Mouse (Mus musculus) intestine, embryonic 15.5 days (tissue): ENCODE measurements around the gene Vmn1r233. TPM values are rescaled to one million over a fixed set of nuclear protein-coding genes. Genes with fewer than 3 reads are reported as not detected.

Source experiments
- ATAC-seq: fragments of 200-750 bp; cut with Nextera tagmentation; 2 replicates; pipeline ENCODE4 v1.8.0; 2017; ENCODE audit warnings: moderate TSS enrichment, moderate library complexity
- H3K27ac ChIP-seq: fragments of 300-500 bp; sonication (generic); 2 replicates; pipeline ENCODE4 v1.5.1; 2015; ENCODE audit warnings: mild to moderate bottlenecking, inconsistent platforms
- H3K27me3 ChIP-seq: fragments of 300-500 bp; sonication (generic); replicated peaks from 2 replicates; pipeline ENCODE4 v1.6.1; 2015; ENCODE audit warnings: inconsistent platforms
- H3K36me3 ChIP-seq: fragments of 300-500 bp; sonication (generic); 2 replicates; pipeline ENCODE4 v1.6.1; 2015; ENCODE audit warnings: inconsistent platforms
- H3K4me1 ChIP-seq: fragments of 300-500 bp; sonication (generic); replicated peaks from 2 replicates; pipeline ENCODE4 v1.6.1; 2015; ENCODE audit warnings: inconsistent platforms
- H3K4me2 ChIP-seq: fragments of 300-500 bp; sonication (generic); replicated peaks from 2 replicates; pipeline ENCODE4 v1.6.1; 2015; ENCODE audit warnings: mild to moderate bottlenecking, inconsistent platforms
- H3K4me3 ChIP-seq: fragments of 300-500 bp; sonication (generic); replicated peaks from 2 replicates; pipeline ENCODE4 v1.5.1; 2015; ENCODE audit warnings: inconsistent platforms
- H3K9ac ChIP-seq: fragments of 300-500 bp; sonication (generic); 2 replicates; pipeline ENCODE4 v1.6.1; 2015; ENCODE audit warnings: inconsistent platforms
- H3K9me3 ChIP-seq: fragments of 300-500 bp; sonication (generic); 2 replicates; pipeline ENCODE4 v1.6.1; 2016; ENCODE audit warnings: inconsistent platforms
- WGBS: fragments of 180-500 bp; shearing (Covaris S2); methylation state at CpG from one replicate; pipeline ENCODE4 v1.1.7; 2015; 5-methylcytosine and 5-hydroxymethylcytosine counted together
- polyA plus RNA-seq: library from polyadenylated mRNA; unstranded; fragments of >200 nt; fragmentation: Nextera tagmentation; extraction: Ambion mirVana; gene quantifications from 2 replicates; pipeline ENCODE4 v1.2.1, GENCODE M21; 2015

Vmn1r233 gene
- not detected in 2 replicates for polyA plus RNA-seq

- no peak for ATAC-seq
- Histone ChIP-seq H3K36me3 (no peaks in the 10 kb centered on the region), H3K27ac (no peak within 1 kb of the TSS), H3K4me1 (no peaks in the 10 kb centered on the region), H3K4me2 (no peak within 1 kb of the TSS), H3K9ac (no peak within 1 kb of the TSS), H3K4me3 (no peak within 1 kb of the TSS), H3K9me3 (no peaks in the 10 kb centered on the region), H3K27me3 (no peaks in the 10 kb centered on the region)
Observed at GRCm38 (mm10) chr17:20996364-20996763, at the start of gene Vmn1r233. Vmn1r233 (minus strand) TSS chr17:20996464.

- Histone ChIP-seq H3K9ac (no peak overlapping the region), H3K36me3 (0 out of 2 replicates have a peak, but pooled peaks cover 4% of the 10 kb centered on the region), H3K9me3 (no peaks in the 10 kb centered on the region), H3K4me3 (no peak overlapping the region), H3K4me1 (no peaks in the 10 kb centered on the region), H3K4me2 (no peak overlapping the region), H3K27ac (no peak overlapping the region), H3K27me3 (no peaks in the 10 kb centered on the region)
- WGBS: 73% methylated on average over 1 of the region's 1 CpGs
- 0 out of 2 replicates have a peak, but pooled peaks have one; percentile 45 for ATAC-seq
Observed at GRCm38 (mm10) chr17:21018410-21019080, 22.3 kb upstream of the Vmn1r233 start.

GRCm38 (mm10) chr17:21009726-21010125 lies 13.5 kb upstream of the Vmn1r233 start:
- Histone ChIP-seq H3K9me3 (no peaks in the 10 kb centered on the region), H3K36me3 (no peaks in the 10 kb centered on the region), H3K9ac (peak overlapping the region; percentile 75), H3K27ac (no peak overlapping the region; the same call in 1 of the 2 replicates), H3K4me2 (peak overlapping the region; percentile 72), H3K4me1 (peaks cover 5% of the 10 kb centered on the region; the same call in 1 of the 2 replicates), H3K4me3 (peak overlapping the region; percentile 76), H3K27me3 (no peaks in the 10 kb centered on the region)
- 23% methylated on average over 1 of the region's 1 CpGs for WGBS
- no peak for ATAC-seq

DNA sequence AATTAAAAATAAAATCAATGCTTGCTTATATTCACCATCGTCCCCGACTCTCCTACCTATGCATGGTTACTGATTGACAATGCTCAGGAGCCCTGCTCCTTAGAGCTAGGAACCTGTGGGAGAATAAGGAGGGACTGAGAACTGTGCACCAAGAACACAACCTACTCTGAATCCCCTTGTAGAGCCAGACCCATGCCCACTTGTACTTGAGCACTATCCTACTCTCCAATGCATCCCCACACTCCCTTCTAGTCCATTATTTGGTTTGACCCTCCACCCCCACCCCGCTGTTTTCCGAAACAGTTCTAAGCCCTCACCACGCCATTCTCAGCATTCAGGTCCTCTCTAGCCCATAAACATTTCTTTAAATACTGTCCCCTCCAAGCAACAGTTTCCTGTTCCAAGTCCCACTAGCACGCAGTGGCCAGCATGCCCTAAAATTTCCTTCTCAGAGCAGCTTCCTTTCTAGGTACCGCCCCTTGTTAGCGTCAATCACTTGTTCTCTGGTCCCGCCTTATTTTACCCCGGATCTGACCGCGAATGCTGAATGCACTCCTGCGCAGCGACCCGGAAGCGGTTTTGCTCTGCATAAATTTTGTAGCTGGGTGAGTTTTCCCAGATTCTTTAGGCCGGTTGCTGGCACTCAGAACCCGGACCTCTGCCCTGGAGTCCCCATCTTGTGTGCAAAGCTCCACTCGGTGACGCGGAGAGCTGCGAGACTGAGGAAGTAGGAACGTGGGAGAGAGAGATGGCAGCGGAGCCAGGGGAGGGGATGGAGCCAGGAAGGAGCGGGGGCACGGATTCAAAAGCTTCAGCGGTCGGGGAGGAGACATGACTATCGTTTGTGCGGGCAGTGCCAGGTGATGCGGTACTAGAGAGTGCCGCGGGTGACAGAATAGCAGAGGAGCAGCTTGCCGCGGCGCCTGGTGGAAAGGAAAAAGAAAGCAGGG lies 12.4 kb upstream of the Vmn1r233 start, which contains the start of gene Zfp160:
Zfp160 (plus strand) TSS at position 522 of the 950 bp plus-strand sequence.
- Histone ChIP-seq H3K27me3 (no peaks in the 10 kb centered on the region), H3K4me3 (peak within 1 kb of the TSS; percentile 76), H3K27ac (peak within 1 kb of the TSS; percentile 91), H3K4me1 (peaks cover 5% of the 10 kb centered on the region; the same call in 1 of the 2 replicates), H3K9ac (peak within 1 kb of the TSS; percentile 75), H3K36me3 (no peaks in the 10 kb centered on the region), H3K9me3 (no peaks in the 10 kb centered on the region), H3K4me2 (peak within 1 kb of the TSS; percentile 72)
- peak; percentile 99 for ATAC-seq
- 4% methylated on average over 36 of the region's 36 CpGs for WGBS

DNA sequence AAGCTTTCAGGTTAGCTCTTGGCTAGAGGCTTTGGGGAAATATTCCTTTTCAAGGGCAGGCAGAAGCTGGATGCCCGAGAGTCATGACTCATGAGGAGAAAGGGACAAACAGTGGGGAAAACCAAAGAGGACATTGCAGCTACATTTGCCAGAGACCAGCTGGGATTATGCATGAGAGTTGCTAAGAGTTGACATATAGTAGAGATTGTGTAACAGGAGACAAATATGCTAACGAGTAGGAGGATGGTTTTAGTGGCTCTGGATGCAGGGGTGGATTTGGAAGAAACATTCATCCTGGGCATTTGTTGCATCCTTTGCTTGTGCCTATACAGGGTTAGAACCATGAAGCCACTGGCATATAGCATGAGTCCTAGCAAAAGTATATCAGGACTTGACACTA lies 2.5 kb downstream of the Vmn1r233 start:
- 74% methylated on average over 2 of the region's 2 CpGs for WGBS
- no peaks in the 10 kb centered on the region for H3K36me3 ChIP-seq
- H3K4me1 ChIP-seq: no peaks in the 10 kb centered on the region
- H3K4me3 ChIP-seq: no peak overlapping the region
- H3K9me3 ChIP-seq: no peaks in the 10 kb centered on the region
- no peak overlapping the region for H3K27ac ChIP-seq
- no peak overlapping the region for H3K9ac ChIP-seq
- no peaks in the 10 kb centered on the region for H3K27me3 ChIP-seq
- ATAC-seq: no peak
- no peak overlapping the region for H3K4me2 ChIP-seq

DNA sequence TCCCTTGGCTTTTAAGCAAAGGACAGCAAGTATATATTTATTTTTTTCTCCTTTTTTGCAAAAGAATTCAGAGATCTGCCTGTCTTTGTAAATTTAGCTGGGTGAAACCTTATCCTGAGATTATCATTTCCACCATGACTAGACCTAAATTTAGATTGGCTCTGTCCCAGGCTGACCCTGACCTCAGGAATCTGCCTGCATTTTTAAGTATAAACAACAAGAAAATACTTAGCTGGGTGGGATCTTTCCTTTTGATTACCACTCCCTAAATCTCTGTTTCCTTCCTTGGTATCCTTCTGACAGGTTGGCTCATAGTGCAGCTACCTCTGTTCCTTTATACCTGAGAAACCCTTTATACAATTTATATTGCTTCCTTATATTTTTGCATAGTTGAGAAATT lies 29.6 kb downstream of the Vmn1r233 start:
- H3K27ac ChIP-seq: no peak overlapping the region
- H3K4me1 ChIP-seq: no peaks in the 10 kb centered on the region
- H3K9me3 ChIP-seq: no peaks in the 10 kb centered on the region
- H3K36me3 ChIP-seq: peaks cover 40% of the 10 kb centered on the region
- no peak overlapping the region for H3K4me2 ChIP-seq
- no peak overlapping the region for H3K4me3 ChIP-seq
- no peak for ATAC-seq
- no peaks in the 10 kb centered on the region for H3K27me3 ChIP-seq
- H3K9ac ChIP-seq: no peak overlapping the region

DNA sequence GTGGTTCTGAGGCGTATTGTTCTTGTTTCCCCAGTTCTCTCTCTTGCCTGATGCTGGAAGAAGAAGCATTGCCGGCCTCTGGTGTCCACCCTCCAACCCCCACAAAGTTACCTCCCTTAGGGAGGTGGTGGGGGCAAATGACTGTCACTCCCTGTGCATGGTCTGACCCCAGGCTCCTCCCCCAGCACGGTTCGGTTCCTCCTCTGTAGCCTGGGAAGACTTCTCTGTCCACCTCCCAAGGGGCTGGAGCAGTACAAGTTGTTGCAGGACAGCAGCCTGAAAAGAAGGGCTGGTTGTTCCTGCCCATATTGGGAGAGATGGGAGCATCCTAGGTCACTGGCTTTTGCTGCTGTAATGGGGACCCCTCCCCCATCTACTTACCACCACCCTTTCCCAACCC lies 30.8 kb downstream of the Vmn1r233 start:
- peaks cover 49% of the 10 kb centered on the region for H3K36me3 ChIP-seq
- H3K27me3 ChIP-seq: no peaks in the 10 kb centered on the region
- no peak overlapping the region for H3K9ac ChIP-seq
- 90% methylated on average over 4 of the region's 4 CpGs for WGBS
- H3K9me3 ChIP-seq: no peaks in the 10 kb centered on the region
- H3K4me2 ChIP-seq: no peak overlapping the region
- H3K4me1 ChIP-seq: no peaks in the 10 kb centered on the region
- ATAC-seq: no peak
- H3K27ac ChIP-seq: no peak overlapping the region
- no peak overlapping the region for H3K4me3 ChIP-seq

DNA sequence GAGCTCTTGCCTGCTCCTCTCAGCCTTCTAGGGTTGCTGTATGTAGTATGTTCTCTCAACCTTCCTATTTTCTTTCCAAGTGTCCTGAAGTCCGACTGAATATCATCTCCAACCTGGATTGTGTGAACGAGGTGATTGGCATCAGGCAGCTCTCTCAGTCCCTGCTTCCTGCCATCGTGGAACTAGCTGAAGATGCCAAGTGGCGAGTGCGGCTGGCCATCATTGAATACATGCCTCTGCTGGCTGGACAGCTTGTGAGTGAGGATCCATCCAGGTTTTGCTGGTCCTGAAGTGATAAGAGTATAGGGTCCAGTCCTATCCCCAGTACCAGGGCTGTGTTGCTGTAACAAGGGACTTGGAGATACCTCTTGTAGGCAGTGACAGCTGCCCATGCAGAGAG lies 35.9 kb downstream of the Vmn1r233 start:
- 92% methylated on average over 5 of the region's 5 CpGs for WGBS
- Histone ChIP-seq H3K36me3 (peaks cover 72% of the 10 kb centered on the region), H3K4me2 (no peak overlapping the region), H3K27me3 (no peaks in the 10 kb centered on the region), H3K4me1 (no peaks in the 10 kb centered on the region), H3K27ac (no peak overlapping the region), H3K9me3 (no peaks in the 10 kb centered on the region), H3K4me3 (no peak overlapping the region), H3K9ac (no peak overlapping the region)
- no peak for ATAC-seq

DNA sequence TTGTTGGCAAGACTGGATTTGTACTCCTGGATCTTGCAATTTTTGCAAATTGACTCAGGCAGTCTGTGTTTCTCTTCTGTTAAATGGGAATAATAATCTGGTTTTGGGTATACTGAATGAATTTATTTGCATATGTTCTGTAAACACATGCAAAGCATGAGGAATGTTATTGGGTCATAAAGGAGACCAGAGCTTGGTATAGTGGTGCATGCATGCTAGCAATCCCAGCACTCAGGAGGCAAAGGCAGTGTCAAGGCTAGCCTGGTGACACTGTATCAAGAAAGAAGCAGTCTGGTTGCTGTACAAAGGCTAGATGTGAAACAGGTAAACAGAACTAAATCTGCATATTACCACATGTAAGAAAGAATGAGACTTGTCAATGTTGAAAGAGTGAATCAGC lies 49.6 kb downstream of the Vmn1r233 start:
- Histone ChIP-seq H3K4me1 (peaks cover 19% of the 10 kb centered on the region; the same call in 1 of the 2 replicates), H3K27me3 (no peaks in the 10 kb centered on the region), H3K4me3 (peak overlapping the region; percentile 67), H3K36me3 (no peaks in the 10 kb centered on the region), H3K9me3 (no peaks in the 10 kb centered on the region), H3K4me2 (peak overlapping the region; percentile 75), H3K9ac (peak overlapping the region; percentile 77; the same call in 1 of the 2 replicates), H3K27ac (no peak overlapping the region)
- ATAC-seq: no peak

DNA sequence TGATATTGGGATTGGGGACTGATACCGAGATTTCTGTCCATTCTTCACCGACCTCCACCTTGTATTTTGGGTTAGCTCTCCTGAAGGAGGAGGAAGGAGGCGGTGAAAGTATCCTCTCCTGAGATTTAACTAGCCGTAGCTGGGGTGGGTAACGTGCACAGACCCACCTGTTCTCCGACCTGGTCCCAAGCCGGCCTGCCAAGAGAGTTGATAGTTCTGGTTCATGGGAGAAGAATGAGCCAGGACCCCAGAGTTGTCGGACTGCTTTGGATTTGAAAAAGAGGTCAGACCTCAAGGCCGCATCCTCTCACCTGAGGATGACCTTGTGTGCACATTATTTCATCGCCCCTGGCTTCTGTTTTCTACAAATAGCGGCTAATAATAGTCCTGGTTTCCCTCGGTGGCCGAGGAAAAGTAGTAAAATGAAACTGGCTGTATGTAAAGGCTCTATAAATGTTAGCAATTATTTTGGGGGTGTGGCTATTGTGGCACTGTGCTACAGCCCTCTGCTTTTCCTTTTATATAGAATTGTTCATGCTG lies 50.2 kb downstream of the Vmn1r233 start:
- peak overlapping the region; percentile 67 for H3K4me3 ChIP-seq
- no peaks in the 10 kb centered on the region for H3K27me3 ChIP-seq
- peak overlapping the region; percentile 98 for H3K27ac ChIP-seq
- H3K9ac ChIP-seq: peak overlapping the region; percentile 77
- peaks cover 19% of the 10 kb centered on the region; the same call in 1 of the 2 replicates for H3K4me1 ChIP-seq
- no peaks in the 10 kb centered on the region for H3K9me3 ChIP-seq
- ATAC-seq: peak; percentile 3; the same call in 1 of the 2 replicates
- H3K36me3 ChIP-seq: no peaks in the 10 kb centered on the region
- H3K4me2 ChIP-seq: peak overlapping the region; percentile 75
- 1% methylated on average over 13 of the region's 13 CpGs for WGBS

DNA sequence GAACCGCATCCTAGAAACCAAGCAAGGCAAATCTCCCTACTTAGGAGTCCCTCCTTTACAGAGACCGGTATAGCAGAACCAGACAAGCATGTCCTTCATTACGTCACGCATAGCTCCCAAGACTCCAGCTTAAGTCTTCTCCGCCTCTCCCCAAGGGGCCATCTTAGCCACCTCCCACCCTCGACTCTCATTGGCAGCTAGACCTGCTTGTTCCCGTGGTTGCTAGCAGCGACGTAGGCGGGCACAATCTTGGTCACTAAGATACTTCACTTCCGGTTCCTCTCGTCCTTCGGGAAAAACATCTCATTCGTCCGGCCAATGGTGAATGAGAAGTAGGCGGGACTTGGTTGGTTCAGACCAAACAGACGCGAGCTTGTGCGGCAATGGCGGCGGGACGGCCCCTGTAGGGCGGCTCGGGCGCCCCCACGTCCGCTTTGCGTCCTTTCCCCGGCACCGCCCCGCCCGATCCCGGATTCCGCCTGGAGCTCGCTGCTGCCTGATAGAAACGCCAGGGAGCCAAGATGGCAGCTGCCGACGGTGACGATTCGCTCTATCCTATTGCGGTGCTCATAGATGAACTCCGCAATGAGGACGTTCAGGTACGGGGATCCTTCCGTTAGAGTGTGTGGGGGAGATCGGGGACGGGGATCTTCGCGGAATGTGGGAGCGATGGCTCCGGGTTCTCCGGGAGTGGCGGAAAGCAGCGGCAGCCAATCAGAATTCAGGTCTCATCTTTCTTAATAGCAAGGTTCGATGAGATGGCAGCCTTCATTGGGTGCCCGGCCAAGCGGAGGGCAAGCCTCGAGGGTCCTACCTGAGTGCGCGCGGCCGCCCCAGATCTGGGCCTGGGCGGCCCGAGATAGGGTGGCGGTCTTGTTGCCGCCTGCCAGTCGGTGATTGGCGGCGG lies 51.0 kb downstream of the Vmn1r233 start, which contains the start of gene Ppp2r1a:
Ppp2r1a (plus strand) TSS at position 327 of the 907 bp plus-strand sequence.
- Histone ChIP-seq H3K27ac (peak within 1 kb of the TSS; percentile 98), H3K4me3 (peak within 1 kb of the TSS; percentile 67), H3K9ac (peak within 1 kb of the TSS; percentile 77), H3K4me2 (peak within 1 kb of the TSS; percentile 75), H3K9me3 (no peaks in the 10 kb centered on the region), H3K4me1 (peaks cover 19% of the 10 kb centered on the region; the same call in 1 of the 2 replicates), H3K36me3 (no peaks in the 10 kb centered on the region), H3K27me3 (no peaks in the 10 kb centered on the region)
- WGBS: under 1% methylated on average over 69 of the region's 69 CpGs
- ATAC-seq: peak; percentile 99
